Mouse (Mus musculus) MEL (cell line): Measurements from ENCODE around the gene BC016579. TPM values are rescaled to one million over a fixed set of nuclear protein-coding genes. Genes with fewer than 3 reads are reported as not detected.

Experiments used
- DNase-seq: peaks from one replicate; pipeline ENCODE4 v3.0.0; 2011; ENCODE audit warnings: low read depth, low spot score
- H3K27ac ChIP-seq: 2 replicates; pipeline ENCODE4 v1.5.1; 2012; ENCODE audit warnings: low read depth, mild to moderate bottlenecking, control low read depth, low read length, moderate library complexity; ENCODE audit not compliant: control insufficient read depth
- H3K27me3 ChIP-seq, 2 experiments: fragments of 150-350 bp in 1 of 2; sonication (generic) in 1 of 2; 2 replicates each; pipeline ENCODE4 v1.6.1; 2012; ENCODE audit warnings: low read length in 2 of 2, mild to moderate bottlenecking in 2 of 2, improper control_type of control experiment in 1 of 2, moderate library complexity in 1 of 2; ENCODE audit not compliant: insufficient read depth in 2 of 2, control insufficient read depth in 1 of 2
- H3K36me3 ChIP-seq, 2 experiments: 2 replicates each; pipeline ENCODE4 v1.6.1; 2012 to 2014; ENCODE audit warnings: low read length in 2 of 2, improper control_type of control experiment in 1 of 2, inconsistent platforms in 1 of 2, mild to moderate bottlenecking in 1 of 2; ENCODE audit not compliant: insufficient read depth in 2 of 2, control insufficient read depth in 1 of 2
- H3K4me1 ChIP-seq, 2 experiments: fragments of 150-350 bp in 1 of 2; sonication (generic) in 1 of 2; 2 replicates each; pipeline ENCODE4 v1.6.1; 2012; ENCODE audit warnings: low read length in 2 of 2, improper control_type of control experiment in 1 of 2, mild to moderate bottlenecking in 1 of 2; ENCODE audit not compliant: insufficient read depth in 2 of 2, control insufficient read depth in 1 of 2
- H3K4me3 ChIP-seq, 2 experiments: fragments of 150-350 bp in 1 of 2; sonication (generic) in 1 of 2; 2 replicates each; pipeline ENCODE4 v1.5.1; 2012; ENCODE audit warnings: low read depth in 2 of 2, low read length in 2 of 2, mild to moderate bottlenecking in 2 of 2, moderate library complexity in 2 of 2, control low read depth in 1 of 2, improper control_type of control experiment in 1 of 2; ENCODE audit not compliant: control insufficient read depth in 1 of 2, insufficient read depth in 1 of 2
- H3K79me2 ChIP-seq: 2 replicates; pipeline ENCODE4 v1.6.1; 2012; ENCODE audit warnings: mild to moderate bottlenecking, low read length, moderate library complexity; ENCODE audit not compliant: control insufficient read depth, poor library complexity, insufficient read depth
- H3K9ac ChIP-seq: 2 replicates; pipeline ENCODE4 v1.6.1; 2012; ENCODE audit warnings: low read depth, mild to moderate bottlenecking, control low read depth, low read length, moderate library complexity; ENCODE audit not compliant: control insufficient read depth, poor library complexity, severe bottlenecking
- H3K9me3 ChIP-seq: fragments of 150-350 bp; sonication (generic); replicated peaks from 2 replicates; pipeline ENCODE4 v1.6.1; 2012; ENCODE audit warnings: mild to moderate bottlenecking, low read length, improper control_type of control experiment, moderate library complexity; ENCODE audit not compliant: insufficient read depth
- ETS1 ChIP-seq: IDR thresholded peaks from 2 replicates; pipeline ENCODE4 v1.6.1; 2012; ENCODE audit warnings: low read depth, mild to moderate bottlenecking, inconsistent platforms, low read length, improper control_type of control experiment, moderate library complexity
- HCFC1 ChIP-seq: IDR thresholded peaks from 2 replicates; pipeline ENCODE4 v1.6.1; 2012; ENCODE audit warnings: low read depth, mild to moderate bottlenecking, inconsistent platforms, low read length, improper control_type of control experiment, moderate library complexity
- JUND ChIP-seq: IDR thresholded peaks from 2 replicates; pipeline ENCODE4 v1.6.1; 2011; ENCODE audit warnings: low read depth, mild to moderate bottlenecking, improper control_type of control experiment, low read length
- MEF2A ChIP-seq: IDR thresholded peaks from 2 replicates; pipeline ENCODE4 v1.6.1; 2014; ENCODE audit warnings: low read depth, mild to moderate bottlenecking, inconsistent platforms, low read length, improper control_type of control experiment; ENCODE audit not compliant: poor library complexity, insufficient replicate concordance, severe bottlenecking; ENCODE audit errors: extremely low read depth
- MXI1 ChIP-seq: IDR thresholded peaks from 2 replicates; pipeline ENCODE4 v1.6.1; 2011; ENCODE audit warnings: mild to moderate bottlenecking, low read depth, low read length, improper control_type of control experiment
- MYB ChIP-seq: IDR thresholded peaks from 2 replicates; pipeline ENCODE4 v1.6.1; 2011; ENCODE audit warnings: mild to moderate bottlenecking, low read depth, low read length, improper control_type of control experiment
- MYC ChIP-seq: IDR thresholded peaks from 2 replicates; pipeline ENCODE4 v1.6.1; 2011; ENCODE audit warnings: low read depth, mild to moderate bottlenecking, low read length, improper control_type of control experiment, moderate library complexity
- NRF1 ChIP-seq: IDR thresholded peaks from 2 replicates; pipeline ENCODE4 v1.6.1; 2014; ENCODE audit warnings: low read depth, mild to moderate bottlenecking, inconsistent platforms, low read length, improper control_type of control experiment, moderate library complexity; ENCODE audit not compliant: poor library complexity, insufficient read depth, severe bottlenecking
- POLR2A ChIP-seq, 2 experiments: IDR thresholded peaks; 2 replicates each; pipeline ENCODE4 v1.6.1; 2011 to 2012; ENCODE audit warnings: low read length in 2 of 2, mild to moderate bottlenecking in 2 of 2, control low read depth in 1 of 2, improper control_type of control experiment in 1 of 2, low read depth in 1 of 2, moderate library complexity in 1 of 2; ENCODE audit not compliant: control insufficient read depth in 1 of 2, insufficient read depth in 1 of 2, poor library complexity in 1 of 2
- POLR2AphosphoS5 ChIP-seq: IDR thresholded peaks from 2 replicates; pipeline ENCODE4 v1.6.1; 2012; ENCODE audit warnings: low read depth, borderline replicate concordance, mild to moderate bottlenecking, inconsistent platforms, low read length, moderate library complexity, mixed read lengths
- RCOR1 ChIP-seq: IDR thresholded peaks from 2 replicates; pipeline ENCODE4 v1.6.1; 2012; ENCODE audit warnings: low read depth, mild to moderate bottlenecking, inconsistent platforms, low read length, improper control_type of control experiment
- TCF12 ChIP-seq: IDR thresholded peaks from 2 replicates; pipeline ENCODE4 v1.6.1; 2014; ENCODE audit warnings: low read depth, mild to moderate bottlenecking, inconsistent platforms, low read length, improper control_type of control experiment, moderate library complexity
- UBTF ChIP-seq: IDR thresholded peaks from 2 replicates; pipeline ENCODE4 v1.6.1; 2012; ENCODE audit warnings: low read depth, mild to moderate bottlenecking, inconsistent platforms, low read length, improper control_type of control experiment, moderate library complexity, borderline replicate concordance; ENCODE audit not compliant: insufficient read depth
- USF2 ChIP-seq, 2 experiments: IDR thresholded peaks; 2 replicates each; pipeline ENCODE4 v1.6.1; 2011 to 2012; ENCODE audit warnings: improper control_type of control experiment in 2 of 2, low read length in 2 of 2, borderline replicate concordance in 1 of 2, inconsistent platforms in 1 of 2, low read depth in 1 of 2, mild to moderate bottlenecking in 1 of 2; ENCODE audit not compliant: insufficient read depth in 1 of 2
- ZMIZ1 ChIP-seq: IDR thresholded peaks from 2 replicates; pipeline ENCODE4 v1.6.1; 2012; ENCODE audit warnings: low read depth, mild to moderate bottlenecking, inconsistent platforms, low read length, improper control_type of control experiment, moderate library complexity
- polyA plus RNA-seq, 2 experiments: library from polyadenylated mRNA; stranded (reverse) in 1 of 2; unstranded in 1 of 2; fragments of >175 nt in 1 of 2; fragments of >200 nt in 1 of 2; gene quantifications; 2 replicates each; pipeline versions ENCODE4 v1.2.1 to v1.2.4; 2012; ENCODE audit warnings: low replicate concordance in 2 of 2, low read depth in 1 of 2; ENCODE audit not compliant: insufficient read length in 2 of 2, insufficient read depth in 1 of 2, missing spikeins in 1 of 2
- total RNA-seq: library from RNA; depleted of rRNA; stranded (reverse); fragments of 300-350 nt; gene quantifications from 2 replicates; pipeline ENCODE4 v1.2.3, GENCODE M21; 2012

BC016579 gene
- total and polyA plus RNA-seq, 3 experiments = not detected

DNA sequence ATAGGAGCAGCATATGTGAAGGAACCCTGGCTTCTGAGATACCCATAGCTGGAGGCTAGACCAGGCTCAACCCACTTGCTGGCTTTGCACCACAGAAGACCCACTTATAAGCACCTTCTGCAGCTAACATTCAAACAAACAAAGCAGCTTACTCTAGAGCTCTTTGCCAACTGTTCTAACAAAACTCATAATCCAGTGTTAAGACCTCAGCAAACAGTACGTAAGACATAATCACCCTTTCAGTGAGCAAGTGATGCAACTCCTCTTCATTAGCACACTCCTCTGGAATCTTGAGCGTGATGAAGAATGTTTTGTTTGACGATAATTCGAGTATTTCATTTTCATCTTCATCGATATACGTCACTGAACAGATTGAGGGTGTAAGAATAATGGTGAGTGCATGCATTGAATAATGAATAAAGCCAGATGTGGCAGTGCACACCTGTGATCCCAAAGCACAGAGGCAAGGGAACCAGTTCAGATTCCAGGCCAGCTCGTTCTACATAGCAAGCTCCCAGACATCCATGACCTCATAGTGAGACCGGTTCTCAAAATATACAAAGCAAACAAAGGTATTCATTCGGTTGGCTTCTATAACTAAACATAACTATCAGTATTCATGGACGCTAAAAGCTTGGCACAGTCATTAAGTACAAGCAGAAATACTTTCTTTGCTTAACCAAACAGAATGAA, 13.7 kb downstream of the BC016579 start:
- Histone ChIP-seq H3K27me3 (no peaks in the 10 kb centered on the region; a peak in 1 of 4 replicates), H3K4me3 (no peak overlapping the region), H3K4me1 (no peaks in the 10 kb centered on the region), H3K36me3 (peaks cover 0 to 2% of the 10 kb centered on the region in 2 experiments; a peak in 1 of 4 replicates), H3K27ac (no peak overlapping the region), H3K79me2 (no peaks in the 10 kb centered on the region), H3K9ac (no peak overlapping the region), H3K9me3 (no peaks in the 10 kb centered on the region)
- DNase-seq = no peak
- TF ChIP-seq POLR2A (IDR thresholded peaks at IDR 0.05; ENCODE audit: control insufficient read depth in 1 of 2, insufficient read depth in 1 of 2, low read depth in 1 of 2, low read length in 2 of 2, poor library complexity in 1 of 2) = no peak

DNA sequence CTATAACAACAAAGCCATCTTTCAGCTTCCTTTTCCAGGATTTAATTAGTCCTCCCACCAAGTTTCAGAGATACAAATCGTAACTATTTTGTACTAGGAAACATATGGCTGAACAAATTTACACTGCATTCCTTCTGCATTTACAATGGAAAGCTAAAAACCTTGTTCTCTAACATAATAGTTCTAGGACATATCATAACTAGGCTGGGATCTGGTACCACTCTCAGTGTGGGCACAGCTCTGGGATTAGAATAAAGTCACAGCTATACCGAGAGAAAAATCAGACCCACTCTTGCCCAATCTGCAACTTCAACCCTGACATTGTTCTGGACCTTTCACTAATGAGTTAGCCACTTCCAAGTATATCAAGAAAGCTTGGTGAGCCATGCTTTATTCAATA, 18.0 kb downstream of the BC016579 start:
- no peak for DNase-seq
- Histone ChIP-seq H3K79me2 (no peaks in the 10 kb centered on the region), H3K27me3 (no peaks in the 10 kb centered on the region; a peak in 1 of 4 replicates), H3K4me3 (no peak overlapping the region), H3K27ac (no peak overlapping the region), H3K9ac (no peak overlapping the region), H3K36me3 (no peaks in the 10 kb centered on the region), H3K9me3 (no peaks in the 10 kb centered on the region), H3K4me1 (no peaks in the 10 kb centered on the region)
- TF ChIP-seq NRF1 (no peak), MYC (no peak), POLR2AphosphoS5 (no peak), JUND (no peak), UBTF (no peak), RCOR1 (no peak), ETS1 (no peak), MEF2A (no peak), MXI1 (no peak), MYB (no peak), HCFC1 (no peak), USF2 (IDR thresholded peaks at IDR 0.05; ENCODE audit: borderline replicate concordance in 1 of 2, insufficient read depth in 1 of 2, low read depth in 1 of 2, low read length in 2 of 2) (no peak), TCF12 (no peak), ZMIZ1 (no peak)
